Mouse (Mus musculus) cerebellum, adult 2 months (tissue): Measurements from ENCODE around the gene Ccdc183. TPM values are rescaled to one million over a fixed set of nuclear protein-coding genes. Genes with fewer than 3 reads are reported as not detected.

Experiments used
- DNase-seq, 2 experiments: peaks; one replicate each; pipeline ENCODE4 v3.0.0; 2021
- H3K27ac ChIP-seq: fragments of 200-500 bp; 2 replicates; pipeline ENCODE4 v1.5.1; 2012; ENCODE audit warnings: low read length, control low read depth, inconsistent platforms; ENCODE audit not compliant: insufficient read depth
- H3K27me3 ChIP-seq: fragments of 200-500 bp; 2 replicates; pipeline ENCODE4 v1.6.1; 2012; ENCODE audit warnings: inconsistent platforms, mild to moderate bottlenecking, low read length, moderate library complexity; ENCODE audit not compliant: control insufficient read depth, insufficient read depth
- H3K4me1 ChIP-seq: fragments of 200-500 bp; 2 replicates; pipeline ENCODE4 v1.6.1; 2011; ENCODE audit warnings: low read length; ENCODE audit not compliant: control insufficient read depth, insufficient read depth
- H3K4me3 ChIP-seq: fragments of 200-500 bp; replicated peaks from 2 replicates; pipeline ENCODE3; 2011; ENCODE audit warnings: mild to moderate bottlenecking, low read depth, low read length, control low read depth; ENCODE audit not compliant: insufficient read depth
- CTCF ChIP-seq: fragments of 200-500 bp; IDR thresholded peaks from 2 replicates; pipeline ENCODE4 v1.5.1; 2011; ENCODE audit warnings: low read depth, mild to moderate bottlenecking, control low read depth, low read length, moderate library complexity, borderline replicate concordance; ENCODE audit not compliant: insufficient read depth
- POLR2A ChIP-seq: fragments of 200-500 bp; IDR thresholded peaks from 2 replicates; pipeline ENCODE4 v1.6.1; 2011; ENCODE audit warnings: low read length, control low read depth, borderline replicate concordance; ENCODE audit not compliant: insufficient read depth
- WGBS: fragments of 180-500 bp; shearing (Covaris S2); methylation state at CpG from one replicate; pipeline ENCODE4 v1.1.7; 2018; 5-methylcytosine and 5-hydroxymethylcytosine counted together
- polyA plus RNA-seq: library from polyadenylated mRNA; depleted of rRNA; stranded (reverse); fragments of >200 nt; gene quantifications from 2 replicates; pipeline ENCODE4 v1.2.3, GENCODE M21; 2012

Ccdc183 gene
- polyA plus RNA-seq, 1 experiment = not detected

GRCm38 (mm10) chr2:25584152-25584551 lies 33.3 kb downstream of the Ccdc183 start:
- DNase-seq = peak; percentile 61 to 67
- 38% methylated on average over 3 of the region's 3 CpGs for WGBS
- peaks cover 42% of the 10 kb centered on the region for H3K4me1 ChIP-seq
- TF ChIP-seq POLR2A (no peak), CTCF (no peak)
- H3K27me3 ChIP-seq = no peaks in the 10 kb centered on the region
- no peak overlapping the region for H3K4me3 ChIP-seq
- H3K27ac ChIP-seq = no peak overlapping the region; the same call in 1 of the 2 replicates

GRCm38 (mm10) chr2:25583571-25583970 lies 33.9 kb downstream of the Ccdc183 start:
- Histone ChIP-seq H3K4me3 (no peak overlapping the region), H3K4me1 (peaks cover 48% of the 10 kb centered on the region), H3K27me3 (no peaks in the 10 kb centered on the region), H3K27ac (peak overlapping the region; percentile 96)
- peak in 1 of 2 experiments; percentile 34 for DNase-seq
- 30% methylated on average over 4 of the region's 4 CpGs for WGBS
- TF ChIP-seq POLR2A (no peak), CTCF (no peak)

DNA sequence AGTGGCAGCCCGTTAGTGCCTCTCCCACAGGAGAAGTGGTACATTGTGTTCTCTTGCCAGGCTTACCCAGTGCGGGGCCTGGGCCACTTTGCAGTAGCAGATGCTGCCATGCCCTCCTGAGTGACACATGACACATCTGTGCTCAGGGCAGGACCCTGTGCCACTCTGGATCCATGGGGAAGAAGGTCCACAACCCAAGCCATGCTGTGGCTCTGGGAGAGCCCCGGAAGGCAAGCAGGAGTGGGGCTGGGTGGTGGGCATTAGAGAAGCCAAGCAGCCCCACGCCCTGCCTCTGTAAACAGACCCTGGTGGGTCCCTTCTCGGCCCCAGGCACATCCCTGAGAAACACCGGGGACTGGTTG lies 34.4 kb downstream of the Ccdc183 start:
- TF ChIP-seq POLR2A (no peak), CTCF (no peak)
- peak in 1 of 2 experiments; percentile 49 for DNase-seq
- Histone ChIP-seq H3K4me3 (no peak overlapping the region), H3K27me3 (no peaks in the 10 kb centered on the region), H3K27ac (peak overlapping the region; percentile 96), H3K4me1 (peaks cover 52% of the 10 kb centered on the region)
- WGBS = 28% methylated on average over 6 of the region's 6 CpGs

- Histone ChIP-seq H3K4me1 (peaks cover 56% of the 10 kb centered on the region), H3K27ac (peak overlapping the region; percentile 96), H3K27me3 (no peaks in the 10 kb centered on the region), H3K4me3 (no peak overlapping the region)
- peak; percentile 64 for DNase-seq
- 21% methylated on average over 12 of the region's 12 CpGs for WGBS
- TF ChIP-seq CTCF (no peak), POLR2A (no peak)
Measured at GRCm38 (mm10) chr2:25582466-25583119, 34.9 kb downstream of the Ccdc183 start.

GRCm38 (mm10) chr2:25581901-25582301 lies 35.6 kb downstream of the Ccdc183 start:
- WGBS = 2% methylated on average over 6 of the region's 6 CpGs
- Histone ChIP-seq H3K4me1 (peaks cover 63% of the 10 kb centered on the region), H3K4me3 (peak overlapping the region; percentile 70), H3K27me3 (no peaks in the 10 kb centered on the region), H3K27ac (peak overlapping the region; percentile 96)
- TF ChIP-seq CTCF = no peak
- no peak for TF ChIP-seq POLR2A
- DNase-seq = peak; percentile 92 to 96

GRCm38 (mm10) chr2:25581294-25581864 lies 36.1 kb downstream of the Ccdc183 start, which contains the start of gene Ajm1:
Gene Ajm1, minus strand, starts transcription at chr2:25581757.
- TF ChIP-seq CTCF = peak; percentile 79
- TF ChIP-seq POLR2A = 0 out of 2 replicates have a peak, but pooled peaks have one; percentile 7
- peak within 1 kb of the TSS; percentile 96 for H3K27ac ChIP-seq
- peaks cover 67% of the 10 kb centered on the region for H3K4me1 ChIP-seq
- WGBS = under 1% methylated on average over 19 of the region's 19 CpGs
- peak; percentile 88 to 92 for DNase-seq
- peak within 1 kb of the TSS; percentile 70 for H3K4me3 ChIP-seq
- H3K27me3 ChIP-seq = no peaks in the 10 kb centered on the region

GRCm38 (mm10) chr2:25580621-25581101 lies 36.8 kb downstream of the Ccdc183 start:
- Histone ChIP-seq H3K4me1 (peaks cover 74% of the 10 kb centered on the region), H3K4me3 (peak overlapping the region; percentile 70), H3K27me3 (no peaks in the 10 kb centered on the region), H3K27ac (peak overlapping the region; percentile 96)
- 4% methylated on average over 6 of the region's 6 CpGs for WGBS
- TF ChIP-seq CTCF (no peak), POLR2A (no peak)
- DNase-seq = peak; percentile 58 to 64
